Mouse (Mus musculus): ENCODE results near the gene Nckap5.

DNA sequence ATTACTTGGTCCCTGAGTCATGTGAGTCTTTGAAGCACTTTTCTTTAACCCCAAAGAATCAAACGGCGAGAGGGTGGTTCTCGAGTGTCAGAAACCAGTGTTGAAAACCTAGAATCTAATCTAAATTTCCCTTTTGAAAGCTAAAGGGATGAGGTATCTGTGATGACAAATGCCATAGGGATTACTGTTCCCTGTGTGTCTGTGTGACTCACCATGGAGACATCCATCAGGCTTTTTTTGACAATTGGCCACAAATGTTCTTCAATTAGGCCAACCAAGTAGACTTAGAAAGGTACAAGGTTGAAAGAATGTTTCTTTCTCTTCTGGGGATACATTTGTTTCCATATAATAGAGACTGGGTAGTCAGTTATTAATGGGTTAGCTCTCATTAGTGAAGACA is 879.6 kb downstream of the Nckap5 start:
- TF ChIP-seq ZKSCAN1 (IDR thresholded peaks at IDR 0.05; ENCODE audit: low read depth, low read length) (no peak), TBP (IDR thresholded peaks at IDR 0.05; ENCODE audit: low read depth, low read length) (no peak), EP300 (IDR thresholded peaks at IDR 0.05; ENCODE audit: low read depth in 1 of 2, low read length in 2 of 2) (no peak), ZC3H11A (IDR thresholded peaks at IDR 0.05; ENCODE audit: low read depth, low read length) (no peak), ETS1 (IDR thresholded peaks at IDR 0.05; ENCODE audit: low read depth, low read length) (no peak), RCOR1 (IDR thresholded peaks at IDR 0.05; ENCODE audit: low read depth, low read length) (no peak), CTCF (IDR thresholded peaks at IDR 0.05 in 2 of 3, conservative IDR thresholded peaks at IDR 0.05 in 1 of 3; ENCODE audit: control insufficient read depth in 1 of 3, insufficient read depth in 1 of 3, low read depth in 2 of 3, low read length in 3 of 3, poor library complexity in 1 of 3, severe bottlenecking in 1 of 3) (no peak), POLR2A (IDR thresholded peaks at IDR 0.05; ENCODE audit: control insufficient read depth in 1 of 2, insufficient read depth in 1 of 2, low read depth in 1 of 2, low read length in 2 of 2, poor library complexity in 1 of 2) (no peak), MAX (IDR thresholded peaks at IDR 0.05; ENCODE audit: low read length) (no peak), MXI1 (IDR thresholded peaks at IDR 0.05; ENCODE audit: low read depth, low read length) (no peak), USF1 (IDR thresholded peaks at IDR 0.05; ENCODE audit: low read depth, low read length) (no peak), POLR2AphosphoS2 (IDR thresholded peaks at IDR 0.05; ENCODE audit: low read length) (no peak), ZMIZ1 (IDR thresholded peaks at IDR 0.05; ENCODE audit: low read depth, low read length) (no peak), MEF2A (IDR thresholded peaks at IDR 0.05; ENCODE audit: extremely low read depth, insufficient replicate concordance, low read depth, low read length, poor library complexity, severe bottlenecking) (no peak)

Measured in MEL (cell line).